Mouse (Mus musculus): ENCODE measurements around the gene Angptl4.

The Angptl4 gene

DNA sequence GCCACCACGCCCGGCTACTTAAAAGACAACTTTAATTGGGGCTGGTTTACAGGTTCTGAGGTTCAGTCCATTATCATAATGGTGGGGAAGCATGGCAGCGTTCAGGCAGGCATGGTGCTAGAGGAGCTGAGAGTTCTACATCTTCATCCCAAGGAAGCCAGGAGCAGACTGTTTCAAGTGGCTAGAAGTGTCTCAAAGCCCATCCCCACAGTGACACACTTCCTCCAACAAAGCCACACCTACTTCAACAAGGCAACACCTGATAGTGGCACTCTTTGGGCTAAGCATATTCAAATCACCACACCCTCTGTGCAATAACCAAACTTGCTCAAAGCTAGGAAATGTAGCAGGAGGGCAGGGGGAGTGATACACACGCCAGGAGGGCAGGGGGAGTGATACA is 22.6 kb upstream of the Angptl4 start:
- DNase-seq = no peak

DNA sequence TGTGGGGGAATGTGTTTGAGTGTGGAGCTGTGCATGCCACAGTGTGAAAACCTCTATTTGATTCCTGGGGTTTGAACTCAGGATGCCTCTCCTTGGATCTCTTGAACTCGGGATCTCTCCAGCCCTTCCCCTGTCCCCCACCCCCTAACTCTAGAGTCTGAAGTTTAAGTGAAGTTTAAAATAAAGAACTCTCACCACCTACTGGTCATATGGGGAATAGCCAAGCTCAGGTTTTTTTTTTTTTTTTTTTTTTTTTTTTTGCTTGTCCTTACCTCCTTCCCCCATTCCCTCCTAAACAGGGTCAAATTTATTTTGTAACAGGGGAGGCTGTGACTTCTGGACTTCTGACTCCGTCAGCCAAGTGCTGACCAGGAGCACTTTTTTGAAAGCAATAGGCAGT is 20.6 kb upstream of the Angptl4 start:
- peak in 1 of 2 experiments; percentile 11 for DNase-seq

DNA sequence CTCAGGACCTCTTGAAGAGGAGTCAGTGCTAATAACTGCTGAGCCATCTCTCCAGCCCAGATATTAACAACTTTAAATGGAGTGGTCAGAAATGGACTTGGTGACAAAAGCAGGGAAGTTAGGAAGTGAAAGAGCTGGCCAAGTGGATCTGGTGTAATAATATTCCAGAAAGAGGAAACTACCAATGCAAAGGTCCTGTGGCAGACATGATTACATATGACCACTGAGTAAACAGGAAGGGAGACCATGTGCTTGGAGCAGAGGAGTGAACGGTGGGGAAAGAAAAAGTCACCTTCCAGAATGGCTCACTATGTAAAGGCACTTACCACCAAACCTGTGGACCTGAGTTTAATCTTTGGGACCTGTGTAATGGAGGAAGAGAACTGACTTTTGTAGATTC is 17.6 kb upstream of the Angptl4 start:
- no peak for DNase-seq

DNA sequence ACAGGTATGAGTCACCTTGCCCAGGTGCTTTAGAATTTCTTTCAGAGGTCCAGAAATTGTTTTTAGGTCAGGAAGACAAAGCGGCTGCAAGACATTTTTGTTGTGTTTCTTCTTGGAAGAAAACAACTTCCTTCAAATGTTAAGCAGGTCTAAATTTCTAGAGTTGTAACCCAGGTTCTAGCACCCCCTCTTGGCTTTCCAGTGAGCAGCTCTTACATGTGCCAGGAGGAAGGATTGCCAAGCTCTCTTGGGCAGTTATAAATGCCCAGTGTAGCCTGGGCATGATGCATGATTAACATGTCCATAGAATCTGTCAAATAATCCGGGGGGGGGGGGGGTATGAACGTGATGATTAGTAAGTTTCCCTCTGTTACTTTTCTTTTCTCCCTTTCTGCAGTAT is 16.7 kb upstream of the Angptl4 start:
- DNase-seq = no peak

DNA sequence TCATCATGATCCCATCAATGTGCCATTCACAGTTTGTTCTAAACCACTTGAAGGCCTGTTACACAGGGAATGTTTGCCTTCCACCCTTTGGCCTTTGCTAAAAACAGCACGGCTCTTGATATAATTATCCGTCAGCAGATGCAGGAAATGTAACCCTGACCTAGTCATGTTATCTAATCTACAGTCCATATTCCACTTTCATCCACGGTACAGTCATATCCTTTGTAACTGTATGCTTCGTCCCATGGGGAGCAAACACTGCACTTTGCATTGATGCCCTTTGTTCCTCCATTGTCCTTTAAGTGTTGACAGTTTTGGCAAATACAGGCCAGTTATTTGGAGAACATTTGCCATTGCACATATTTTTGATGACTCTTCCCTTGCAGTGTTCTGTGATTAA is 7.1 kb upstream of the Angptl4 start:
- DNase-seq = no peak

DNA sequence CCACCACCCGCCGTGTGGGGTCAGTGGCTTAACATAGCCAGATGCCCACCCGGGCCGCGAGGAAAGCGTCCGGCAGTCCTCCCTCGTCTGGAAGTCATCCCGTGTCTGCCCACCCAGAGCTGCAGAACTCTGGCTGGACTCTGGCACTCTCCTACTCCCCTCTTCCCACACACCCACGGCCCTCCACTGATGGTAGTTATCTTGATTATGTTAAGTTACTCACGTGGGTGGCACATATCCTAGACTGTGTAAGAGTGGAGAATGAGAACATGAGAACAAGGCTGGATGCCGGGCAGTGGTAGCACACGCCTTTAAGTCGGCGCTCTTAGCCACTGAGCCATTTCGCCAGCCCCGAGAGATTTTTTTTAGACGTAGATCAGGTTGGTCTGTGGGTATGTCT is 4.7 kb upstream of the Angptl4 start:
- DNase-seq = no peak

DNA sequence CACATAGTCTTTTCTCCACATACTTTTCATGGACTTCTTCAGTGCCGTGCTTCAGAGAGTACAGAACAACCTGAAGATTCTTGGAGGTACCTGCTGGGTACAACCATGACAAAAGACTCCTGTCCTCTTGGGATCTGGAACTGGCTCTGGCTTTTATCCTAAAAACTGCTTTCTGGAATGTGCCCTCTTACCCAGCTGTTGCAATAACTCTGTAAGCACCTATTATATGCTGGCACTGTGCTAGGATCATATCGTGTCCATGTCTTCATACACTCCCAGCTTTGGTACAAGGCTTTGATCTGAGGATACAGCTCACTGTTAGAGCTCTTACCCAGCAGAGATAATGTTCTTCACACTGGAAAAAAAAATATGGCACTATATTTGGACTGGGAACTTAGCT is 3.3 kb upstream of the Angptl4 start:
- DNase-seq = no peak

DNA sequence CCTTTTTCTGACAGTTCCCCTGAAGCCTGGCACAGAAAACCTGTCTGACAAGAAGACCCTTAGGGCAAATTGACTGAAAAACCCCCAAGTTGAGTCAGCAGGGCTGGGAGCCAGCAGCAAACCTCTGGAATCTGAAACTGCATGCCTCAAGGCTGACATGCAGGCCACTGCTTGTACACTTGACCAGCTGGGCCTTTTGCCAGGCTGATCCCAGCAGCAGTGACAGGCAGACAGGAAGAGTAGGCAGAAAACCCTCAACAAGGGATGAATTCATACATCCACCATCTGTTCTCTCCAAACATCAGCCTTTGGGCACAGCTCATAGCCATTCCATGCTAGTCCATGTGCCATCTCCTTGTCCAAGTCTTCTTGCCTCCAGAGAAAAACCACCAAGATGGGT is 1.8 kb upstream of the Angptl4 start:
- peak; percentile 82 to 90 for DNase-seq

DNA sequence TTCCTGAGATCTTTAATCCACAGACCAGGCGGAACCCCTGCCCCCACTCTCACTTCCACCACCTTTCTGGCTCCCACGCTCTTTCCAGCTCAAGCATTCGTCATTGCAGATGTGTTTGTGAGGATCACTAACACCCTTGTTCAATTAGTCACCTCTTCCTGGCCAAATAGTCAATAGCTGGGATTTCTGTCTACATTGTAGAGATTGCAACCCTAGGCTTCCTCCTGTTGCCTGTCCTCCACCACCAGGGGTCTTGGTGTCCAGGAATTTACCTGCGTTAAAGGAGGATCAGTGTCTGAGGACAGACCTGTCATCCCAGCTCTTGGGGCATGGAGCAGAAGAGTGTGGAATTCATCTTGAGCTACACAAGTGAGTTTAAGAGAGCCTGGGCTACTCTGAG is 437 bp upstream of the Angptl4 start:
- DNase-seq = peak in 1 of 2 experiments; percentile 38

DNA sequence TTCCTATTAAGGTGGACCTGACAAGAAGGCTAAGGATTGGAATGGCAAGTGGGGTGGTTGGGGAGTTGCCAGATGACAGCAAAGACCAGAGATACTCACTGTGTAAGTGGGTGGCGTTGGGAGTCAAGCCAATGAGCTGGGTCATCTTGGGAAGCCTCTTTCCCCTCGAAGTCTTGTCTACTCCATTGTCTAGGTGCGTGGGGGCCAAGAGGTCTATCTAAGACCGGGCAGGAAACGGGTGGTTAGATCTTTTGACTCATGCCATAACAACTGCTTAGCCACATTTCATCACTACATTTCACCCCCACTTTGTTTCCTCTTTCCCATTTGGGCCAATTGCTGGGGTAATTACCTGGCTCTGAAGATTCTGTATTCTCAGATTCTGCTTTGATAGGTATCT is 1.2 kb downstream of the Angptl4 start:
- DNase-seq = peak in 1 of 2 experiments; percentile 35

DNA sequence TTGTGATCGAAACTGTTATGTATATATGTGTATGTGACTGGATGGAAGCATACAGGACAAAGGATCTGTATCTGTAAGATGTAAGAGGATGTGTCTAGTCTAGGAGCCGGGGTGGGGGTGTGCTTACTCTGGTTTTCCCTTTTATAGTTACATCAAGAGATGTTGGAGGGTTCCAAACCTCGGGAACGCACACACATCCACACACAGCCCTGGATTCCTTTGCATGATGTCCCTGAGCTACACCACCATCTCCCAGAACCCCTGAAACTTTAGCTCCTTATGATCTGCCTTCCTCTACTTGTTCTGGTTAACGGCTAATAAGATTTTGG is 1.7 kb downstream of the Angptl4 start:
- DNase-seq = peak in 1 of 2 experiments; percentile 32

DNA sequence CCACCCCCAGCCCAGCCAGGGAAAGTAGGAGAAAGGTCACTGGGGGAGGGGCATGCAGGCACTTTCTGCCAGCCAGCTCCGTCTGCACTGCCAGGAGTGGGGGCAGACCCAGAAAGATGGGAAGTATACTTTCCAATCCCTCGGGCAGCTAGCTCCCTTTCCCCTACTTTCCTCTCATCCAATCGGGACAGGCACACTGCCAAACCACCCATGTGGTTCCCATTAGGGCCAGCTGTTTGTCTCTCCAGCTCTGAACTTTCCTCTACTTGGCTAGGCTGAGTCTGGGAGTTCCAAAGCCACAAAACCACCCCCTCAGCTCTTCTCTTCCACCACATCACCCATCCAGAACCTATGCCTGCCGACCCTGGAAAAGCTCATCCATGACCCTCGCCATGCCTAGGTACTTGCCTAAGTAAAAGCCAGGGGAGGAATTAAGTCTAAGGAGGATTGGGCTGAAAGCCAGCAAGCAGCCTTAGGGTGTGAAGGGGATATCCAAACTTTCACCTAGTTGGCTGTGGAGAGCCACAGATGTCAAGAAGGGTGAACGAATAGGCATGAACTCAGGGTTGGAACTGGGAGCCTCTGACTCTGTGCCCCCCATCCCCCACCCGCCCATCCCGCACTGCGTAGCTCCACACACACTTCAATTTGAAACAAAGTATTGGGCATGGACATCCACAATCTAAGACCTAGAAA is 2.2 kb downstream of the Angptl4 start:
- peak; percentile 95 to 96 for DNase-seq

DNA sequence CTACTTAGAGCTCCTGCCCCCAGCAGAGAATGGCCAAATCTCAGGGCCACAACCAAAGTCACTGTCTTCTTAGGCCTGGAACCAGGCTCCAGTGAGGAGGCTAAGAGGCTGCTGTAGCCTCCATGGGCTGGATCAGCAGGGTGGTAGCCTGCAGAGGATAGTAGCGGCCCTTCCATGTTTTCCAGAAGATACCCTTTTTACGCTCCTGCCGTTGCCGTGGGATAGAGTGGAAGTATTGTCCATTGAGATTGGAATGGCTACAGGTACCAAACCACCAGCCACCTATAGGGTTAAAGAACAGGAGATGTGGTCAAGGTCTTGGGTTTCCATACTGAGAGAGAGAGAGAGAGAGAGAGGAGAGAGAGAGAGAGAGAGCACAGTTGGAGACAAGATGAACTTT is 6.3 kb downstream of the Angptl4 start:
- DNase-seq = no peak

DNA sequence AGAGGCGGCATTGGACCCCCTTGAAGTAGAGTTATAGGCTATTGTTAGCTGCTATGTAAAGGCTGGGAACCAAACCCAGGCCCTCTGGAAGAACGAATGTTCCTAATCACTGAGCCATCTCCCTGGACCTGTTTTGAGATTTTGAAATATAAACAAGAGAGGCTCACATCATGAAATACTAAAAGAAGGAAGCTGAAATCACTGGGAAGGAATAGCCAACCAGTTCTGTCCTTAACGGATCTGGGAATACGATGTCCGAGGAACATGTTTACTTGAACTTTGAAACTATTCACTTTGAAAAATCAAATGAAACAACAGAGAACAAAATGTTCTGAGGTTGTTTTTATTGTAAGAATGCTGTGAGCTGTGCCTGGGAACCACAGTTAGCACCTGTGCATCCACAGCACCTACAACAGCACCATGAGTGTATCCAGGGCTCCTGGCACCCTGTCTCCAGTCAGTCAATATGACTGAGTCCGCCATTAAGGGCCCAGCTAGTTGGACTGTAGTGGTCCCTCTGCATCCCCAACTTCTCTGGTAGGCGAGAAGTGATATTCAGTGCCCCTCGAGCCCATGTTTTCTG is 7.0 kb downstream of the Angptl4 start:
- DNase-seq = no peak

DNA sequence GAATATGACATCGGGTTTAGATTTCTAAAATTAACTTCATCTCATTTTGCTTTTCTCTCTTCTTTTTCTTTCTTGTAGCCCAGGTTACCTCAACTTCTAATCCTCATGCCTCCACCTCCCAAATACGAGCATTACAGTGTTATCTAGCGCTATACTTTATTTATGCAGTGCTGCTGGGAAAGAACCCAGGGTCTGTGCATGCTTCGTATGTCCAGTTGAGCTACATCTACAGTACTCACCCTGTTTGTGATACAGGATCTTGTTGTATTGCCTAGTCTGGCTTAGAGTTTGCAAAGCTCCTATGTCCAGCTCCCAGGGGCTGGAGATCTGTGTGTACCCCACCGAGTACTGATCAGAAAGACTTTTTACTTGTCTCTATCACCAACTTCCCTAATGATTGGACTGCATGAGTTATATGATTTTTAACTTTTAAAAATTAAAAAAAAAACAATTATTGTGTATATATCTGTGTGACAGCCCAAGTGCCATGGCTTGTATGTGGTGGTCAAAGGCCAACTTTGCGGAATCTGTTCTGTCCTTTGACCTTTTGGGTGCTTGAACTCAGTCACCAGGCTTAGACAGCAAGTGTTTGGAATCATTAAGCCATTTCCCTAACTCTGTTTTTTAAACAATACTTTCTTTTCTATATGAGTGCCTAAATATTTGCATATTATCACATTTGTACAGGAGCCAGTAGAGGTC is 7.6 kb downstream of the Angptl4 start:
- no peak for DNase-seq

DNA sequence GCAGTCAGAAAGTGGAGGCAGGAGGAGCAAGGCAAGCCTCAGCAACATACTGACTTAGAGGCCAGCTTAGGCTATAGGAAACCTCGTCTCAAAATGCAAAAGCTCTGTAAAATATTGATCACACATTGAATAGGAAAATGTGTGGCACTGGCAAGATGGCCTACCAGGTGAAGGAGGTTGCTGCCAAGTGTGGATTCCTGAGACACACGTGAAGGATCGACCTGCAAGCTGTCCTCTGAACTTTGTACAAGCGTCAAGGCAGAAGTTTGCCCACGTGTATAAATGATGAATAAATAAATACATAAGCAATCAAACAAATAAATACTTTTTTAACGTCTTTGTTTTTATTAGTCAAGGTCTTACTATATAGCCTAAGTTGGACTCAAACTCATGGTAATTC is 8.2 kb downstream of the Angptl4 start:
- DNase-seq = no peak

DNA sequence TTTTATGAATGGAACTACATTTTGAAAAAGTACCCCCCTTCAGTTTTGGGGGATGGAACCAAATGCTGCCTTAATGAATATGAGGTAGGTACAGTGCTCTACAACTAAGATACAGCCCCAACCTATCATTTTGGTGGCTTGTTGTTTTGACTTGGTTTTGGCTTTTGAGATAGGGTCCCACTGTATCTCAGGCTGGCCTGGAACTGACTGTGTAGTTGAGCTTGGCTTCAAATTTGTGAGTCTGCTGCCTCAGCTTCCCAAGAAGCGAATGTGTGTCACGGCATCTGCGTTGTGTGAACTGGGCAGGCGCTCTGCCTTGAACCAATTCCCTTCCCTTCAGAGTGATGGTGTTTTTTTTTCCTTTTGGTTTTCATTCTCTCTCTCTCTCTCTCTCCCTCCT is 10.0 kb downstream of the Angptl4 start:
- no peak for DNase-seq

DNA sequence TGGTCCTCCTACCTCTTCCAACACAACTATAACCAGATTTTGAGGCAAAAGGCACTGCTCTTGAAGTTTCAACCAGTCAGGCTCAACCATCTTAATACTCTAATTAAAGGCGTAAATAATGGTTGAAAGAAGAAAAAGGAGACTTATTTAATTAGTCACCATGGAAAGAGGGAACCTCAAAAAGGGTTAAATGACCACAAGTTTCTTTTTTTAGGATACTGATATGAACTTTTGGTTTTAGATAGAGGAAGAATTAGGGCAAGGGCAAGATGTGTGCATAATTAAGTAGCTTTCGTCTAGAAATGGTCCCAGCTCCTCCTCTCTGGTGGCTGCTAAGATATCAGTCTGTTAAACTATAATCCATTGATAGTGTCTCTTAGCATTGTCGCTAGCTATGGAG is 15.2 kb downstream of the Angptl4 start:
- no peak for DNase-seq

DNA sequence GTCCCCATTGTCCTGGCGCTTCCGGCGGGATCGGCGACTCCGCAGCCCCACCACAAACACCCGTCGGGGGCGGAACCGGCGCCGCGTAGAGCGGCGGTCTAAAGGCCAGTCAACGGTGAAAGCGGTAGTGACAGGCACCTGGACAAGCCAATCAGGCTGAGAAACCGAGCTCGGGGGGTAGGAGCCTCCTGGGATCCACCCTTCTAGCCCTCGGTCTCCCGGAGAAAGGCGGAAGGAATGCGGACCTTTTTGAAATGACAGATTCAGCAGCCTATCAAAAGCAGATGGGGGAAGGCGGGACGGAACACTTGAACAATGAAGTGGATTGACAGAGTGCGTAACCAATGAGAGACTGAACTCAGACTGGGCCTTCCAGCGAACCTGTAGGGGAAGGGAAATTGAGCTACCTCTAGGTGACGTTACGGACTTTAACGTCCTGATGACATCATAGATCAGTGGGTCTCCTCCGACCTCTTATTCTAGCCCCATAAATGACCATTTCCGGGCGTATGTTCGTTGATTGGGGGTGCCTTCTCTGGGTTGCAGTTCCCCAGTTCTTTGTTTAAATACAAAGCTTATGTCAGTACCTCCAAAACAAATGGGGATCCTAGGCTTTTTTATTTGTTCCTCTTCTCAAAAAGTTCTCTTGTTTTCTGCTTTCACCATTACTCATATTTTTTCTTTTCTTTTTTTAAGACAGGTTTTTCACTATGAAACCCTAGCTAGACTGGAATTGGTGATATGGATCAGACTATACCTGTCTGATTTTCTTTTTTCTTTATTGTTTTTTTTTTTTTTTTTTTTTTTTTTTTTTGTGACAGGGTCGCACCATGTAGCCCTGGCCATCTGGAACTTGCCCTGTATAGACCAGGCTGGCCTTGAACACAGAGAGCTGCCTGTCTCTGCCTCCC is 21.1 kb downstream of the Angptl4 start, which contains the start of gene Rab11b:
Gene Rab11b, minus strand, starts transcription at position 276 of the 911 bp plus-strand sequence.
- DNase-seq = peak; percentile 99 to 100

DNA sequence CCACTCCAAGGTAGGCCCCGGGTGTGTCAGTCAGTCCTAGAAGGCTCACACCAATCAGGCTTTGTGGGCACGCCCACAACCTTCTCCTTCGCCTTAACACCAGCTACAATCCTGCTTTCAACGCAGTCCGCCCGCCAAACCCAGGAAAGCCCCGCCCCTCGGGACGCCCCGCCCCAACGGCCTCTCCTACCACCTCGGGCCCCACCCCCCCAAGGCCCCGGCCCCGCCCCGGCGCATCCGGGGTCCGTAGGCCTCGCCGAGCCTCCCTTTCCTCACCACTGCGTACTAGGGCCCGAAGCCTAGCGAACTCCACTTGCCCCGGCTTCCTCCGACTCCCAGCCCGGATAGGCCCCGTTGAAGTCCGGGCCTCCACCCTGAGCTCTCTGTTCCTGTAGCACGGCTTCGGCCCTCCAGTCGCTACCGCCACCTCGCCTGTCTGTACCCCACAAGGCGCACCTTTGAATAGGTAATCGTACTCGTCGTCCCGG is 21.8 kb downstream of the Angptl4 start:
- DNase-seq = peak; percentile 99

DNA sequence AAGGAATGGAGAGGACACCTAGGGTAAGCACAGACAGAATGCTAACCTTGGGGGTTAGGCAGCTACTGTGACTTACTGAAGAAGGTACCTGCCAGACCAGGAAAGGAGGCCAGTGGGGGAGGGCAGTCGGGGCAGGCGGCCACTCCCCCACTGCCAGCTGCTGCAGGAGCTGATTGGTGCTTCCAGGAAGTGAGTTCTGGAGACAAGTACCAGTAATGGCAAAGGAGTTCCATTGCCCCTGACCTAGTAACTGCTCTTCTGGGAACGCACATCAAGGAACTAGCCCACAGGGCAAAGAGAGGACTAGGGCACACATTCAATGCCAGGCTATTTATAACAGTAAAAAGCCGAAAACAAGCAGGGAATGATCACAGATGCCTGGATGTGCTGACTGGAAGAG is 24.4 kb downstream of the Angptl4 start:
- DNase-seq = peak; percentile 42 to 56

DNA sequence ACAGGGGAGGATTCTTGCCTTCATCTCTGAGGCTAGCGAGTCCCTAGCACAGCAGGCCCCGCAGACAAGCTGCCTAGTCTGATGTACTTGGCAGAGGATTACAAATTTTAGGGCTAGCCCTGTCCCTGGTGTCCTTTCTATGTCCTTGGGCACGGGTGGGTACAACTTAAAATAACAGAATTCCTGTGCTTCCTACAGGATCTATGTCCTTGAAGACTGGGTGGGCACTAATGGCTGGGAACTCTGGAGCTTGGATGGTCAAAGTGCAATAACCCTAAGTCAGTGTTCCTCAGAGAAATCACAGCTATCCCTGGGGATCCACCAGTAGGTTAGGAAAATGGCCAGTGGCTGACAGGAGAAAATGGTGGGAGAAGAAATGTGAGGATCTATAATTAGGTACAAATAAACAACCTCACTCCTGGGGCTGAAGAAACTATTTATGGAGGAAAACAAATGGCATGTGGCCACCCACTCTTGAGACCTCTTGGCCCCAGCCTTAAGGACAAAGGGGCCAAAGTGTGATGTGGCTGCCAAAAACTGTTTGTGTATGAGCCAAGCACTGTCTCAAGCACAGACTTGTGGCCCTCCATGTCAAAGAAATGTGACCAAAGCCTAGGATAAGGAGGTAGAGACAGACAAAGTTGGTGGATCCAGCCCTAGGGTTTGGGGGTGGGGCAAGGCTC is 25.4 kb downstream of the Angptl4 start:
- no peak for DNase-seq

Data from kidney, postnatal 4 days (tissue).